Mouse (Mus musculus): ENCODE data around the gene Appbp2. TPM values are rescaled to one million over a fixed set of nuclear protein-coding genes. Genes with fewer than 3 reads are reported as not detected.
"Not testable (repeated sequence)": the region's sequence is repeated elsewhere in the genome, so short reads cannot be mapped to it uniquely, and the experiment has no call there.

The Appbp2 gene
- polyA plus RNA-seq, 1 experiment from 2014 or later, result 38.7 TPM

GRCm38 (mm10) chr11:85170833-85171232 is 64.1 kb downstream of the Appbp2 start:
- Histone ChIP-seq H3K27me3 (ENCODE audit: insufficient read depth, poor library complexity, severe bottlenecking) (no peaks in the 10 kb centered on the region; the same call in 1 of the 2 replicates), H3K4me1 (replicated peaks) (peaks cover 11% of the 10 kb centered on the region; the same call in 1 of the 2 replicates), H3K27ac (peak overlapping the region; percentile 80; the same call in 1 of the 2 replicates), H3K4me3 (no peak overlapping the region), H3K36me3 (no peaks in the 10 kb centered on the region), H3K9me3 (no peaks in the 10 kb centered on the region)
- 49% methylated on average over 2 of the region's 2 CpGs for WGBS
- no peak for DNase-seq (ENCODE audit: low spot score)

- peak within 1 kb of the TSS; percentile 47 for H3K4me3 ChIP-seq
- peak within 1 kb of the TSS; percentile 80 for H3K27ac ChIP-seq
- H3K4me1 ChIP-seq (replicated peaks), result peaks cover 11% of the 10 kb centered on the region; the same call in 1 of the 2 replicates
- H3K36me3 ChIP-seq, result no peaks in the 10 kb centered on the region
- WGBS, result 13% methylated on average over 21 of the region's 21 CpGs
- peak; percentile 88 for DNase-seq (ENCODE audit: low spot score)
- no peaks in the 10 kb centered on the region; the same call in 1 of the 2 replicates for H3K27me3 ChIP-seq (ENCODE audit: insufficient read depth, poor library complexity, severe bottlenecking)
- H3K9me3 ChIP-seq, result no peaks in the 10 kb centered on the region
Observed at GRCm38 (mm10) chr11:85170058-85170740, 64.7 kb downstream of the Appbp2 start, which contains the start of gene 1700125H20Rik. Gene 1700125H20Rik (plus strand): TSS chr11:85170404.

GRCm38 (mm10) chr11:85167503-85167902 is 67.4 kb downstream of the Appbp2 start:
- Histone ChIP-seq H3K36me3 (no peaks in the 10 kb centered on the region), H3K27me3 (ENCODE audit: insufficient read depth, poor library complexity, severe bottlenecking) (no peaks in the 10 kb centered on the region; the same call in 1 of the 2 replicates), H3K27ac (no peak overlapping the region), H3K4me1 (replicated peaks) (peaks cover 11% of the 10 kb centered on the region; the same call in 1 of the 2 replicates), H3K9me3 (no peaks in the 10 kb centered on the region), H3K4me3 (no peak overlapping the region)
- no peak for DNase-seq (ENCODE audit: low spot score)
- WGBS, result 84% methylated on average over 1 of the region's 1 CpGs

GRCm38 (mm10) chr11:85164371-85164770 is 70.6 kb downstream of the Appbp2 start:
- Histone ChIP-seq H3K4me1 (replicated peaks) (no peaks in the 10 kb centered on the region), H3K4me3 (no peak overlapping the region), H3K36me3 (no peaks in the 10 kb centered on the region), H3K9me3 (no peaks in the 10 kb centered on the region), H3K27ac (no peak overlapping the region), H3K27me3 (ENCODE audit: insufficient read depth, poor library complexity, severe bottlenecking) (no peaks in the 10 kb centered on the region)
- no peak for DNase-seq (ENCODE audit: low spot score)

- not testable (repeated sequence) for H3K4me1 ChIP-seq (replicated peaks); H3K27me3 ChIP-seq (ENCODE audit: insufficient read depth, poor library complexity, severe bottlenecking); H3K27ac ChIP-seq; H3K4me3 ChIP-seq; H3K36me3 ChIP-seq; H3K9me3 ChIP-seq; DNase-seq (ENCODE audit: low spot score)
- WGBS, result 79% methylated on average over 1 of the region's 1 CpGs
Observed at GRCm38 (mm10) chr11:85163014-85163413, 71.9 kb downstream of the Appbp2 start.

- Histone ChIP-seq H3K4me1 (replicated peaks) (no peaks in the 10 kb centered on the region), H3K27ac (no peak overlapping the region), H3K9me3 (no peaks in the 10 kb centered on the region), H3K27me3 (ENCODE audit: insufficient read depth, poor library complexity, severe bottlenecking) (no peaks in the 10 kb centered on the region), H3K36me3 (no peaks in the 10 kb centered on the region), H3K4me3 (no peak overlapping the region)
- 67% methylated on average over 2 of the region's 2 CpGs for WGBS
- DNase-seq (ENCODE audit: low spot score), result no peak
Observed at GRCm38 (mm10) chr11:85157301-85157700, 77.6 kb downstream of the Appbp2 start.

- Histone ChIP-seq H3K36me3 (no peaks in the 10 kb centered on the region), H3K4me1 (replicated peaks) (no peaks in the 10 kb centered on the region), H3K27me3 (ENCODE audit: insufficient read depth, poor library complexity, severe bottlenecking) (no peaks in the 10 kb centered on the region), H3K27ac (no peak overlapping the region), H3K4me3 (no peak overlapping the region), H3K9me3 (no peaks in the 10 kb centered on the region)
- DNase-seq (ENCODE audit: low spot score), result no peak
- WGBS, result 85% methylated on average over 2 of the region's 2 CpGs
Observed at GRCm38 (mm10) chr11:85152256-85152930, 82.5 kb downstream of the Appbp2 start.

- no peaks in the 10 kb centered on the region for H3K36me3 ChIP-seq
- no peaks in the 10 kb centered on the region for H3K27me3 ChIP-seq (ENCODE audit: insufficient read depth, poor library complexity, severe bottlenecking)
- WGBS, result under 1% methylated on average over 93 of the region's 94 CpGs
- peak; percentile 98 for DNase-seq (ENCODE audit: low spot score)
- peaks cover 19% of the 10 kb centered on the region for H3K4me1 ChIP-seq (replicated peaks)
- H3K4me3 ChIP-seq, result peak within 1 kb of the TSS; percentile 81
- H3K9me3 ChIP-seq, result no peaks in the 10 kb centered on the region
- H3K27ac ChIP-seq, result peak within 1 kb of the TSS; percentile 96
Observed at GRCm38 (mm10) chr11:85139581-85140540, 95.1 kb downstream of the Appbp2 start, which contains the start of gene Usp32. Gene Usp32 (minus strand): TSS chr11:85140161.

- Histone ChIP-seq H3K27me3 (ENCODE audit: insufficient read depth, poor library complexity, severe bottlenecking) (no peaks in the 10 kb centered on the region), H3K36me3 (no peaks in the 10 kb centered on the region), H3K4me1 (replicated peaks) (peaks cover 19% of the 10 kb centered on the region), H3K4me3 (peak overlapping the region; percentile 81), H3K9me3 (no peaks in the 10 kb centered on the region), H3K27ac (peak overlapping the region; percentile 96)
- 4% methylated on average over 17 of the region's 17 CpGs for WGBS
- peak; percentile 11 for DNase-seq (ENCODE audit: low spot score)
Observed at GRCm38 (mm10) chr11:85138776-85139474, 96.0 kb downstream of the Appbp2 start.

Other genes with a start within 250 kb of the Appbp2 start
- gene Usp32, start 95.0 kb downstream of the Appbp2 start, polyA plus RNA-seq (2016; fragmentation: Nextera tagmentation; extraction: Ambion mirVana), result 4.3 and 4.6 TPM in 2 replicates
- gene 1700125H20Rik, start 64.7 kb downstream of the Appbp2 start, polyA plus RNA-seq (2016; fragmentation: Nextera tagmentation; extraction: Ambion mirVana), result 0.24 TPM in 1 of 2 replicates, not detected in the other
- 22.6 and 25.0 TPM in 2 replicates for gene Ppm1d, start 76.1 kb upstream of the Appbp2 start, polyA plus RNA-seq (2016; fragmentation: Nextera tagmentation; extraction: Ambion mirVana)
- gene Bcas3, start 118.0 kb upstream of the Appbp2 start, polyA plus RNA-seq (2016; fragmentation: Nextera tagmentation; extraction: Ambion mirVana), result 23.3 and 37.3 TPM in 2 replicates

Data from hindbrain, embryonic 10.5 days (tissue).